Mouse (Mus musculus) testis, adult 2 months (tissue): ENCODE measurements at regions not wholly inside any gene's neighbourhood (a gene's known extent, or its start where the extent isn't known, plus 50 kb on each side); places are given as distances from the start of the nearest gene placed in this dataset.

Source experiments
- CTCF ChIP-seq: fragments of 200-500 bp; IDR thresholded peaks from 2 replicates; pipeline ENCODE4 v1.5.1; 2012; ENCODE audit warnings: low read depth, mild to moderate bottlenecking, inconsistent platforms, low read length, moderate library complexity; ENCODE audit not compliant: control insufficient read depth, insufficient read depth, insufficient replicate concordance
- POLR2A ChIP-seq: fragments of 200-500 bp; IDR thresholded peaks from 2 replicates; pipeline ENCODE4 v1.6.1; 2012; ENCODE audit warnings: low read depth, mild to moderate bottlenecking, inconsistent platforms, low read length, moderate library complexity; ENCODE audit not compliant: control insufficient read depth

- no peak for TF ChIP-seq CTCF
- no peak for TF ChIP-seq POLR2A
Observed at GRCm38 (mm10) chr2:75072021-75072420, 246.4 kb downstream of the Mtx2 start.
